Mouse (Mus musculus): ENCODE measurements around the gene A630089N07Rik. TPM values are rescaled to one million over a fixed set of nuclear protein-coding genes. Genes with fewer than 3 reads are reported as not detected.
"Not testable (repeated sequence)": the region's sequence is repeated elsewhere in the genome, so short reads cannot be mapped to it uniquely, and the experiment has no call there.

The A630089N07Rik gene
- polyA plus RNA-seq, 1 experiment: 0.05 TPM

DNA sequence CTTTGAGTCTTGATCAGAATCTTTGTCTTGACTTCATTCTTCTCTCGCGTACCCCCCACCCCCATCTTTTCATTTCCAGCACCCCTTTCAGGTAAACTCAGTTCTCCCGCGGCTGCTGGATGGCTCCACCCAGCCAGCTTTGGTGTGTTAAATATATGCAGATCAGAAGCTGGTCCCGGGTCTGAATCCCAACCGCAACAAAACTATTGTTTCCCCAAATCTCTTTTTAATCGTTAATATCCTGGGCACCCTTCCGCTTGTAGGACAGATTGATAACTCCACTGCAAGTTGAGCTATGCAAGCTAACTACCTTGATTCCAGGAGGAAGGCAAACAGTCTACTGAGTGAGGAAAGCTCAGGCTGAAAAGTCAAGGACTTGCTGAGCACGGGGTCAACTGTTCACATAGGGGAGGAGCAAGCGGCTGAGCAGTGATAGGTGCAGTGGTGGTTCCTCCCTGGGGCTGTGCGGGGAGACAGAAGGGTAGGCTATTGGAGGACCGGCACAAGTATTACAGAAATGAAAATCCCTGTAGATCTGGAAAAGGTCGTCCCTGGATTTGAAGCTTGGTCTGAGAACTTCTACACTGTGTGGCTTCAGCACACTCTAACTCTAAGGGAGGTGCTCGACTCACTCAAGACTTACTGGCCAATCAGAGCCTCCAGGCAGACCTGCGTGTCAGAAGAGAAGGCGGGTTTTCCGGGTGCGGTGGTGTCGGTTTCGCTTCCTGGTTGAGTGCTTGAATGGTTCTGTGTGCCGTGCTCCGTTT is 85.5 kb downstream of the A630089N07Rik start, which contains the start of gene B230307C23Rik:
Gene B230307C23Rik, plus strand, starts transcription at position 700 of the 767 bp plus-strand sequence.
- Histone ChIP-seq H3K4me1 (ENCODE audit: control insufficient read depth) (peaks cover 29% of the 10 kb centered on the region), H3K27me3 (ENCODE audit: control insufficient read depth) (no peaks in the 10 kb centered on the region), H3K9me3 (ENCODE audit: control insufficient read depth, low read length) (no peaks in the 10 kb centered on the region), H3K36me3 (ENCODE audit: control insufficient read depth) (peaks cover 7% of the 10 kb centered on the region), H3K4me3 (replicated peaks) (peak within 1 kb of the TSS; percentile 65)
- TF ChIP-seq GATA1 (IDR thresholded peaks at IDR 0.05; ENCODE audit: low read length) (no peak), TAL1 (IDR thresholded peaks at IDR 0.05; ENCODE audit: low read length) (no peak)

DNA sequence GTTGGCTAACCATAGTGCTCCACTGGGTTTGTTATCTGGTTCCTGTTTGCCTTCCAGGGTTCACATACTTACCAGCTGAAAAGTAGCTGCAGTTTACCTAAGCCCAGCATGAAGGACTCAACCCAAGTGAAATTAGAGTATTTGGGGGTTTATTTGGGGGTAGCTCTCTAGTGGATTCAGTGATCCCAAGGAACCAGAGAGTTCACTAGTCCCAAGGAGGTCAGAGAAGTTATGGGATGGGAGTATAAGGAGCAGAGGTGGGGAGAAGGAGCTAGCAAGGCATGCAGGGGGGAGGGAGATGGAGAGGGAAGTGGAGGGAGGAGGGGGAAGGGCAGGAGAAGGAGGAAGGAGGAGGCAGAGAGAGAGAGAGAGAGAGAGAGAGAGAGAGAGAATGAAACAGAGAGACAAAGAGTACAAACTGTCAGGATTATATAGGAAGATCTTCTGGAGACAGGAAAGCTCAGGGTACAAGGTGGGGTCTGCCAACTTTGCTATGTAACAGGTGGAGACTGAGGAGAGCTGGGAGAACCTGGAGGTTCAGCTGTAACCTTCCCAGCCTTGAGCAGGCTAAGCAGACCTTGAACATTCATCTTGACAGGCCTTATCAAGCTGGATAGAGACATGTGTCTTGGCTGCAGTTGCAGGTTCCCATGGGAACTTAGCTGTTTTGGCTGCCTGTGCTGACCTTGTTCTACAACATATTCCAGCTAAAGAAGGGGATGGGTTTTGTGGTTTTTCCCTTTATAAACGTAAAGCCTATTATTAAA is 86.2 kb downstream of the A630089N07Rik start:
- Histone ChIP-seq H3K27me3 (ENCODE audit: control insufficient read depth) (no peaks in the 10 kb centered on the region), H3K36me3 (ENCODE audit: control insufficient read depth) (peaks cover 7% of the 10 kb centered on the region), H3K9me3 (ENCODE audit: control insufficient read depth, low read length) (no peaks in the 10 kb centered on the region), H3K4me1 (ENCODE audit: control insufficient read depth) (peaks cover 29% of the 10 kb centered on the region), H3K4me3 (replicated peaks) (peak overlapping the region; percentile 65)
- no peak for TF ChIP-seq TAL1 (IDR thresholded peaks at IDR 0.05; ENCODE audit: low read length)
- TF ChIP-seq GATA1 (IDR thresholded peaks at IDR 0.05; ENCODE audit: low read length): no peak

DNA sequence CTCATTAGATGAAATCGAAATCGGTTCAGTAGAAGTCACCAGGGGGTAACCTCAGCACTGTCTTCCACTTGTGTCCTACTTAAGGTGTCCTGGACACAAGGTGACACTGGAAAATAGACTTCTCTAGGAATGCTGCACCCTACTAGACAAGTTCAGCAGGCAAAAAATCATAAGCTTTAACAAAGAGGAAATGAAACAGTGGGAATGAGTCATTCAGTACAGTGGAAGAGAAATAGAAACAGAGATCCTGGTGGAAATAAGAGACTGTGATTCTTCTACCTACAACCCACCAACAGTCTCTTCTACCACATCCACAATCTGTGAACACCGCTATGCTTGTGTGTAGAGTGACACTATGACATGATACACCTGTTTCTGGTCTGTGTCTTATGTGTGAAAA is 89.8 kb downstream of the A630089N07Rik start:
- not testable (repeated sequence) for H3K36me3 ChIP-seq (ENCODE audit: control insufficient read depth); H3K9me3 ChIP-seq (ENCODE audit: control insufficient read depth, low read length); H3K4me3 ChIP-seq (replicated peaks); H3K27me3 ChIP-seq (ENCODE audit: control insufficient read depth)
- H3K4me1 ChIP-seq (ENCODE audit: control insufficient read depth): peaks cover 16% of the 10 kb centered on the region

DNA sequence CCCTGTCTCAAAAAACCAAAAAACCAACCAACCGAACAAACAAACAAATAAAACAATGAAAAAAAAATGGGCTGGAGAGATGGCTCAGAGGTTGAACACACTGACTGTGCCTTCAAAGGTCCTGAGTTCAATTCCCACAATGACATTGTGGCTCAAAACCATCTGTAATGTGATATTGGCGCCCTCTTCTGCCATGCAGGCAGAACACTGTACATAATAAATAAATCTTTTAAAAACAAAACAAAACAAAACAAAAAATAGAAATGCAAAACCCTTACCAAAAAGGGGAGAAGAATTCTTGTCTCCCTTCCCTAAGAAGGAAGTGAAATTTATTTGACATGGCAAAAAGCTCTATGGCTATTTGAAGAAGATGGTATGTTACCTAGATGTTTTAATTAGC is 90.7 kb downstream of the A630089N07Rik start:
- Histone ChIP-seq H3K4me3 (replicated peaks) (no peak overlapping the region), H3K27me3 (ENCODE audit: control insufficient read depth) (no peaks in the 10 kb centered on the region), H3K4me1 (ENCODE audit: control insufficient read depth) (peaks cover 11% of the 10 kb centered on the region), H3K36me3 (ENCODE audit: control insufficient read depth) (no peaks in the 10 kb centered on the region), H3K9me3 (ENCODE audit: control insufficient read depth, low read length) (no peaks in the 10 kb centered on the region)
- no peak for TF ChIP-seq GATA1 (IDR thresholded peaks at IDR 0.05; ENCODE audit: low read length)
- TF ChIP-seq TAL1 (IDR thresholded peaks at IDR 0.05; ENCODE audit: low read length): no peak

DNA sequence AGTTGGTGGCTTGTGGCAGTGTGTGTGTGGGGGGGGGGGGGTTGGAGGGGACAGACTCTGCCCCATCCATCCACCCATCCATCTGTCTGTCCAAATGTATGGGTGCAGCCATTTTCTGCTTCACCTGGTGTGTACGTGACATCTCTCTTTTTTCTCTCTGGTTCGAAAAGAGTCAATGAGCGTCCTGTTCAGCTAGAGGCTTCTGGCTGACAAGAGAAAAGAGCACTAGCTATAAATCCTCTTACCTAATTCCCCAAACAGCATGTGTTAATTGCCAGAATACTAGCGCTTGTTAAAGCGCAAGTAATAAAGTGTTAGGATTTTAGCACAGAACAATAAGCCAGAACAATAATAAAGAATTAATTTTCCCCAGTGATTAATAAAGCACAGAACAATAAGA is 97.7 kb downstream of the A630089N07Rik start:
- H3K9me3 ChIP-seq (ENCODE audit: control insufficient read depth, low read length): no peaks in the 10 kb centered on the region
- no peak overlapping the region for H3K4me3 ChIP-seq (replicated peaks)
- TF ChIP-seq TAL1 (IDR thresholded peaks at IDR 0.05; ENCODE audit: low read length) (no peak), GATA1 (IDR thresholded peaks at IDR 0.05; ENCODE audit: low read length) (no peak)
- no peaks in the 10 kb centered on the region for H3K4me1 ChIP-seq (ENCODE audit: control insufficient read depth)
- no peaks in the 10 kb centered on the region for H3K36me3 ChIP-seq (ENCODE audit: control insufficient read depth)
- H3K27me3 ChIP-seq (ENCODE audit: control insufficient read depth): no peaks in the 10 kb centered on the region

DNA sequence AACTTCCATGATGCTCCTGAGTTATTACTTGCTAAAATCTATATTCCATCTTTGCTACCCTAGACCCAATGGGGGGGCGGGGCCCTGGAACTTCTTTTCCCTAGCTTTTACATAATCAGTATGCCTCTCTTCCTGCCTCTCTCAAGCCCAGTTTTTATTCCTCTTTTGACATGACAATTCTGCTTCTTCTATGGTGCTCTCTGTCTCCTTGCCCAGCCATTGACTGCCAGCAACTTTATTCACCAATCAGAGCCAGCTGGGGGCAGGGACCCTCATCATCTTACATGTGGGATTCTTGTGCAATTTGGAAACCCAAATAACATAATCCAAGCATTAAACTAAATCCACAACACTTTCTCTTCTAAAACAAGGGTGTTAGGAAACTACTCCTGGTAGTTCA is 100.9 kb downstream of the A630089N07Rik start:
- TF ChIP-seq TAL1 (IDR thresholded peaks at IDR 0.05; ENCODE audit: low read length): no peak
- no peak for TF ChIP-seq GATA1 (IDR thresholded peaks at IDR 0.05; ENCODE audit: low read length)
- Histone ChIP-seq H3K27me3 (ENCODE audit: control insufficient read depth) (no peaks in the 10 kb centered on the region), H3K36me3 (ENCODE audit: control insufficient read depth) (no peaks in the 10 kb centered on the region), H3K9me3 (ENCODE audit: control insufficient read depth, low read length) (no peaks in the 10 kb centered on the region), H3K4me3 (replicated peaks) (no peak overlapping the region), H3K4me1 (ENCODE audit: control insufficient read depth) (peaks cover 9% of the 10 kb centered on the region)

DNA sequence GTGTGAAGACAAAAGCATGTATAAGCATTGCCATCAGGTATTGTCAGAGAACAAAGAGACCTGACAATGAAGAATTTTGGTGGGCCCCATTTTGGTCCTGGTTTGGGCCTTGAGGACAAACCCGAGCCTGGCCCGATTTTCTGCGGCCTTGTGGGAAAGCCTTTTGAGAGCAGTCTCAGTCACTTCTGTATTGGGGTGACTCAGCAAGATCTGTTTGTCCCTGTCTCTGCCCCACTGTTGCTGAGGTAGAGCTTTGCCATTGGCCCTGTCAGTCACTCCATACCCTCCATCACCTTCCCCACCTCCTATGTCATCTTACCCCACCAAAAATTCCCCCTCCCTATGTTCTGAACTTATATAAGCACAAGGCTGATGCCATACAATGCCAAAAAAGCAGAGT is 104.5 kb downstream of the A630089N07Rik start:
- H3K27me3 ChIP-seq (ENCODE audit: control insufficient read depth): no peaks in the 10 kb centered on the region
- H3K4me3 ChIP-seq (replicated peaks): no peak overlapping the region
- peaks cover 9% of the 10 kb centered on the region for H3K4me1 ChIP-seq (ENCODE audit: control insufficient read depth)
- H3K9me3 ChIP-seq (ENCODE audit: control insufficient read depth, low read length): no peaks in the 10 kb centered on the region
- no peaks in the 10 kb centered on the region for H3K36me3 ChIP-seq (ENCODE audit: control insufficient read depth)
- no peak for TF ChIP-seq GATA1 (IDR thresholded peaks at IDR 0.05; ENCODE audit: low read length)
- no peak for TF ChIP-seq TAL1 (IDR thresholded peaks at IDR 0.05; ENCODE audit: low read length)

DNA sequence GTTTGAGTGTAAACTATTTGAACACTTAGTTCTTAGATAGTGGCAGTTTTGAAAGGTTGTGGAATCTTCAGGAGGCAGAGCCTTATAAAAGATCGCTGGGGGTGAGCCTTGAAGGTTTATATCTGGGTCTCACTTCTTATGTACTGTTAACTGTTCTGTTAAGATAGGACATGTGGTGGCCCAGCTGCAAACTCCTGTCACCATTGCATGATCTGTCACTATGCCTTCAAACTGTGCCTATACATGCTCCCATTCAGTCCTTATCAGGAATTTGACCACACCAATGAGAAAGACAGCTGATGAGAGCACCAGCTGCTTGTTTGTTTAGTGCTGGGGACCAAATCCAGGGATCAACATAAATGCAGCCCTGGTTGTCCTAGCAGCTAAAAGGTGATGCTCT is 105.0 kb downstream of the A630089N07Rik start:
- no peak for TF ChIP-seq GATA1 (IDR thresholded peaks at IDR 0.05; ENCODE audit: low read length)
- TF ChIP-seq TAL1 (IDR thresholded peaks at IDR 0.05; ENCODE audit: low read length): no peak
- Histone ChIP-seq H3K4me3 (replicated peaks) (no peak overlapping the region), H3K27me3 (ENCODE audit: control insufficient read depth) (no peaks in the 10 kb centered on the region), H3K4me1 (ENCODE audit: control insufficient read depth) (peaks cover 9% of the 10 kb centered on the region), H3K36me3 (ENCODE audit: control insufficient read depth) (no peaks in the 10 kb centered on the region), H3K9me3 (ENCODE audit: control insufficient read depth, low read length) (no peaks in the 10 kb centered on the region)

DNA sequence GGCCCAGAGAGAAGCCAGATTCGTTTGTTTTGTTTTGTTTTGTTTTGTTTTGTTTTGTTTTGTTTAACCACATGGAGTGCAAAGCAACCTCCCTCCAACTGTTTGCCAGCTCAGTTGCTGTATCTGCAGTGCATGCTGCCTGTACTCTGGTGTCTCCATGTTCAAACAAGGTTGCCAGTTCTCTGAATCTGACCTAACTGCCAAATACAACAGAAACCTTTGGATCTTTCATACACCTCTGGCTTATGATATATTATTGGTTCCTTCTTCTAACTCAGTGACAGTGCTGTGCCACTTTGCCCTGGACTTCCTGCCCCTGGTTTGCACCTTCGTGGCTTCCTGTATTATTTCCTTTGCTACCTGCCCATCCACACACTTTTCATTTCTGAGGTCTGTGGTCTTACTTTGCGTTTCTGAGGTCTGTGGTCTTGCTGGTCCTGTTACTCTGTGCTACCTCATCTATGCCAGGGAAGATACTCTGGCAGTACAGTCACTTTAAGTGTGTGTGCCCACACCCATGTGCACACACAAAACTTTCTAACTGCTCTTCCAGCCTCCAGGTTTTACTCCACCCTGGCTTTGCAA is 118.2 kb downstream of the A630089N07Rik start:
- TF ChIP-seq GATA1 (IDR thresholded peaks at IDR 0.05; ENCODE audit: low read length): no peak
- no peak for TF ChIP-seq TAL1 (IDR thresholded peaks at IDR 0.05; ENCODE audit: low read length)
- Histone ChIP-seq H3K4me3 (replicated peaks) (no peak overlapping the region), H3K4me1 (ENCODE audit: control insufficient read depth) (peaks cover 53% of the 10 kb centered on the region), H3K9me3 (ENCODE audit: control insufficient read depth, low read length) (no peaks in the 10 kb centered on the region), H3K27me3 (ENCODE audit: control insufficient read depth) (no peaks in the 10 kb centered on the region), H3K36me3 (ENCODE audit: control insufficient read depth) (peaks cover 2% of the 10 kb centered on the region)
